Mouse (Mus musculus): ENCODE measurements around the gene Wdr31.

DNA sequence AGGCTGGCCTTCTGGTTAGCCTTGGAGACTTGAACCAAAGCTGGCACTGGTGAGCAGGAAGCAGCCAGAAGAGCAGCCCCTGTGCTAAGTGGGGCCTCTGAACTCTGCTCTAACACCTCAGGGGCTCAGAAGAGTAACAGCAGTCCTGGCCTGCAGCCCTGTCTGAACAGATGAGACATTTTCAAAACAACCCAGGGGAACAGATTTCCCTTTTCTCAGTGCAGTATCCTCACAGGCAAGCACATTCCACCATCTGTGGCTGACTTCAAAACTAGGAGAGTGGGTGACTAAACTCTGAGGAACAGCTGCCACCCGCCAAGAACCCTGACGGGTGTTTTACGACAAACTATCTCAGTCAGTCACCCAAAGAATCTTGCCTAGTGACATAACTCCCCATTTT lies 11.6 kb downstream of the Wdr31 start:
- TF ChIP-seq CTCF (IDR thresholded peaks at IDR 0.05; ENCODE audit: low read depth) (no peak), EP300 (IDR thresholded peaks at IDR 0.05; ENCODE audit: low read depth) (no peak)

All from liver, postnatal 0 days (tissue).